Mouse (Mus musculus): Measurements from ENCODE around the gene Cntrob.
A peak's percentile ranks its signal among the peaks of the same experiment; 100 is the strongest.
"Not testable (repeated sequence)": the region's sequence is repeated elsewhere in the genome, so short reads cannot be mapped to it uniquely, and the experiment has no call there.

Cntrob gene

DNA sequence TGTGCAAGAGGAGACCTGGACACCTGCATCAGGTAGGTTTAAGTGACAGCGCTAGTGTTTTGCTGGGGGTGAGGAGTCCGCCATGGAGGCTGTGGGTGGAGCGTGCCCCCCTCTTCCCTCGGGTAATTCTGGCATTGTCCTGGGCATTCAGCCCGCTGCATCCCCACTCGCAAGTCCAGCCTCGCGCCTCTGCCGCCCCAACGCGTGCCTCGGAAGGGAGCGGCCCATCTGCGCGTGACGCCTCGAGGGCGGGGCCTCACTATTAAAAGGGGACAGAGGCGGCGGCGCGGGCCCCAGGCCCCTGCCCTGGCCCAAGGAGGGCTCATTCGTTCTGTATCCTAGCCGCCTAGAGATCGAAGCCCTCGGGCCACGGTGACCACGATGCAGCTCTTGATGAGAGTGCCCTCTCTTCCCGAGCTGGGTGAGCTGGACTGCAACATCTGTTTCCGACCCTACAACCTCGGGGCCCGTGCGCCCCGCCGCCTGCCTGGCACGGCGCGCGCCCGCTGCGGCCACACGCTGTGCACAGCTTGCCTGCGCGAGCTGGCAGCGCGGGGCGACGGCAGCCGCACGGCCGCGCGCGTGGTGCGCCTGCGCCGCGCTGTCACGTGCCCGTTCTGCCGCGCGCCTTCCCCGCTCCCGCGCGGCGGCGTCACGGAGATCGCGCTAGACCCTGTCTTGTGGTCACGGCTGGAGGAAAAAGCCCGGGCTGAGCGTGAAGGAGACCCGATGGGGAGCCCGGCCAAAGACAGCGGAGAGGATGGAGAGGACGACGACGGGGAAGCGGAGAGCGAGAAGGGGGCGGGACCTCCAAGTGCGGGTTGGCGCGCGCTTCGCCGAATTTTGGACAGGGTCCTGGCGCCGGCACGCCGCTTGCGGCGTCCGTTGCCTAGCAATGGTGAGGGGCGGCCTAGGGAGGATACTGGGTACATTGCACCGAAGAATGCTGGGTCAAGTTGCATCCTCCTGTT lies 16.9 kb upstream of the Cntrob start, which contains the start of gene Rnf227:
TSS of gene Rnf227 (plus strand) at position 301 of the 971 bp plus-strand sequence.
- peak; percentile 85 for DNase-seq

DNA sequence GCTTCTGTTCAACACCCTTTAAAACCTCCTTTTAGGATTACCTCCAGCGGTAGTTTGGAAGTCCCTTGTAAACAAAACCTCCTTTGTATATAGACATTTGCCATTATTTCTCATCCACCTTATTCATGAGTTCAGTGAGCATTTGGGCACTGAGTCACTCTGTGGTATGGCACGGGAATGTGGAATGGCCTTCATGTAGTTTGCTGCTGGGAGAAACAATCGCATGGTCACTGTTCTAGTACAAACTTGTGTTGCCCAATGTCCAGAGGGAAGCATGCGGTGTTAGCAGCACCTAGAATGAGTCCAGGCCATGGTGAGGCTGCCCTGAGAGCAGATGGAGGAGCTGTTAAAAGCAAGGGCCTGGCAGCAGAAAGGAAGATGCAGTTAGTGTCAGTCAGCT lies 11.2 kb upstream of the Cntrob start:
- no peak for DNase-seq

DNA sequence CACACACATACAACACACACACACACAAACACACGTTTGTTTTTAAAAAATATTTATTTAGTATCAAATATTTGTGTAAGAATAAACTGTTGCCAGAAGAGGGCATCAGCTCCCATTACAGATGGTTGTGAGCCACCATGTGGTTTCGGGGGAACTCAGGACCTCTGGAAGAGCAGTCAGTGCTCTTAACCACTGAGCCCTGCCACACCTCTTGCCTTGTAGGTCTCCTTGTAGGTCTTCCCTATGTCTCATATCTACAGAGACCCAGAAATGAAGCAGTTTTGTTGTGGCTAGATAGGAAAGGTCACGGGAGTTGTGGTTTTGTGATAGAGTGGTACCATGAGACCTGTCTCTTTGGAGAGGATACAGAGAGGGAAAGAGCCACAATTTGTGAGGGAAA lies 10.3 kb upstream of the Cntrob start:
- no peak for DNase-seq

DNA sequence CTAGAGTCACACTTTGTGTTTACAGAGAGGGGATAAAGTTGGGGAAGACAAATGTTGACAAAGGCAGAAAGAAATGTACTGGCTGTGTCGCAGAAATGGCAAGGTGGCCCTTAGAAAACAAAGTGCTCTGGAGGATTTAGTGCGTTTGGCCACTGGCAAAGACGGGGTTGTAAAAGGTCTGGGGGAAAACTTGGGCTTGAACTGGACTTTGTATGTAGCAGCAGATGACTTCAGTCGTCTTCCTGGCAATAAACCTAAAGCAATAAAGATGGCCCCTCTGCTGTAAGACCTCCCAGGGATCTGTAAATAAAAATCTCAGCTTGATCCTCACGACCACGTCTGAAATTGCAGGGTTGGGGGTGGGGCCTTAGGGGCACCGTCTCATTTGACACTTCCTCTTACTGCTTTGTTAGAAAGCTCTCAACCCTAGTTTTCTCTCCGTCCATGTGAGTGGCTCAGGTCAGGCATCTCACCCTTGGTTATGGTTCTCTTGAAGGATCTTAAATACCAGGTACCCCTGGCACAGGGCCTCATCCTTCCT lies 9.2 kb upstream of the Cntrob start:
- DNase-seq: no peak

DNA sequence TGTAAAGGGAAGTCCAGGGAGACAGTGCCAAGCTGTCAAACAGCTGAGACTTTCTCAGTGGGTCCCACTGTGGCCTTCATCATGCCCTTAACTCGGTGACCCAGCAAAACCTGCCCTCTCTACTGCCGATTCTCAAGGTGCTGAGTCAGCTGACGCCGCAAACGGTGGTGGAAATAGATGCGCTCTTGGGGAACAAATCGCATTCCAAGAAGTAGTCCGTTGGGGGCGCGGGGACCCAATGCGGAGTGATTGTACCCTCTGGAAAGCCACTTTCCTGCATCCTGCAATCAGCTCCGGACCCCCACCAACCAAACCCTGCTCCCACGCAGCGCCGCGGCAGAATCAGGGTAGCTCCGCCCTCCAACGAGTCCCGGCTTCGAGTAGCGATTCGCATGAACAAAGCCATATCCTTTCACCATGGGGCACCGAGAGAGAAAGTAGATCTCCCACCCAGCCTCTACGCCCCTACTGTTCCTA lies 8.4 kb upstream of the Cntrob start:
- DNase-seq: peak; percentile 81

DNA sequence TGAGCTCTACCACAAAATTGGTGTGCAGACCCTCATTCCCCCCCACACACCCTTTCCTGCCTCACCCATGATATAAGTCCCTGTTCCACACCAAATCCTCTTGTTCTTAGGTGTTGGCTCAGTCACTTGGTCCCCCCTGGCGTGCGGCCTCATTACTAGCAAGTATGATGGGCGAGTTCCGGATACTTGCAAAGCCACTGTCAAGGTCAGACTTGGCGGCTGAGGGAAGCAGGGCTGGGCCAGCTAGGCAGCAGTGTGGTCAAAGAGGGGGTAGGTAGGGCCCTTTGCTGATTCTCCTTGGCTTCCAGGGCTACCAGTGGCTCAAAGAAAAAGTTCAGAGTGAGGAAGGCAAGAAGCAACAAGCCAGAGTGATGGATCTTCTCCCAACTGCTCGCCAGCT lies 7.6 kb upstream of the Cntrob start:
- DNase-seq: no peak

DNA sequence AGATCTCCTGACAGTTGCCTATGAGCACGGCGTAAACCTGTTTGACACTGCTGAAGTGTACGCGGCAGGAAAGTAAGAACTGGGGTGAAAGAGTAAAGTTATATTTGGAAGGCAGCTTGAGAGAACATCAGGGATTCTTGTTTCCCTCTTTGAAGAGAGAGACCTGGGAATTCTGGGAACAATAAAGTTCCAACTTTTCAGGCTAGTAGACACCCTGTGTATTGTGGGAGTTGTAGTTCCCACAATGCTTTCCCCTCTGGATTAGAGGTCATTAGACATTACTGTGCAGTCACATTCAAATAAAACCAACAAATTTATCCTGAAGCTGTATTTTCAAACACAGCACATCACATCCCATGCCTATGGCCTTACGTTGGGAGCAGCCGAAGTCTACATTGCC lies 4.9 kb upstream of the Cntrob start:
- DNase-seq: no peak

DNA sequence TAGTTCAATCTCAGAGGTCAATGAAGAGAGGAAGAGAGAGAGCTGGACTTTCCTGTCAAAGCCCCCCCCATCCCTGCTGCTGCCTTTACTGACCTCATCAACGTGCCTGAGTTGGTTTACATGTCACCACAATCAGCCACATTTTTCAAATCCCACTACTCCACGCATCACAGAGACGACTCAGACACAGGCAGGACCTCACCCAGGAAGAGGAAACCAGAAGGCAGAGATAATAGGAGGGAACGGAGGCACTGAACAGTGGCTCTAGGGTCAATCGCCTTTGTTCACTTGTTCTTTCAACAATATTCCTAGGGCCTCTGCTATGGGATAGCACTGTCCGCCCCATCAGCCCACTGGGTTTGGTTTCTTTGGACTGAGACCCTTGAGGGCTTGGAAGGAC lies 4.1 kb upstream of the Cntrob start:
- no peak for DNase-seq

DNA sequence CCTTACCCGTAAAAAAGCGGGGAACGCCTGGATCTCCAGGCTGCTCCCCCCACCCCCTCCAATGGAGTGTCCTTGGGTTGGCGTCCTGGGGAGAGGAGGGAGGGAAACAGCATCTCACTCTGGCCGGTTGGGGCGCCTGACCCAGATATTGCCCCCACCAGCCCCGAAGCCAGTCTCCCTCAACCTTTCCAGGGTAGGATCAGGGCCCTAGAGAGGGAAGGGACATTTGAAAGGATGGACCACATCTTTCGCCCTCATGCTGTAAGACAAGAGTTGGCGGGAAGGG lies 3.5 kb upstream of the Cntrob start:
- DNase-seq: no peak

DNA sequence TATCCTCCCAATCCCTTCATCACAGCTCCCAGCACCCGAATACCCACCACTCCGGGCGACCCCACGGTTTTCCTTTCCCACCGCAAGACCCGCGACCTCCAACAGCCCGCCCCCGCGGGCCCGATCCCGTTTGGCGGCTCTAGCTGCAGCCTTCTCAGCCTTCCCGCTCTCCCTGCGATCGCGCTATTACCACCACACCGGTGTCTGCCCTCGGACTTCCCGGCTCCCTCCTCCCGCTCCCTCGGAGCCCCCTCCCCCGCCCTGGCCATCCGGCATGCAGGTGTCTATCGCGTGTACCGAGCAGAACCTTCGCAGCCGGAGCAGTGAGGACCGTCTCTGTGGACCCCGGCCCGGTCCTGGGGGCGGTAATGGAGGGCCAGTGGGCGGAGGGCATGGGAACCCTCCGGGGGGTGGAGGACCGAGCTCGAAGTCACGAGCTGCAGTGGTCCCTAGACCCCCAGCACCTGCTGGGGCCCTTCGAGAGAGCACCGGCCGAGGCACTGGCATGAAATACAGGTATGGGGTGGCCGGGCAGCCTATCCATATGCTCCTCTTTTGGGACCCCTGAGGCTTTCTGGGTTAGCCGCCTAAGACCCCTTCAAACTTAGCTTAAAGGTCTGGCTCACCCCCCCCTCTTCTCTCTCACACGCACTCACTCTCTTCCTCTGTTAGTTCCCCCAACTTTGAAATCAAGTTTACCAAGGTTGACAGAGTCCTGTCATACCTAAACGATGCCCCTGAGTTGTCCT lies 3.0 kb upstream of the Cntrob start:
- no peak for DNase-seq

DNA sequence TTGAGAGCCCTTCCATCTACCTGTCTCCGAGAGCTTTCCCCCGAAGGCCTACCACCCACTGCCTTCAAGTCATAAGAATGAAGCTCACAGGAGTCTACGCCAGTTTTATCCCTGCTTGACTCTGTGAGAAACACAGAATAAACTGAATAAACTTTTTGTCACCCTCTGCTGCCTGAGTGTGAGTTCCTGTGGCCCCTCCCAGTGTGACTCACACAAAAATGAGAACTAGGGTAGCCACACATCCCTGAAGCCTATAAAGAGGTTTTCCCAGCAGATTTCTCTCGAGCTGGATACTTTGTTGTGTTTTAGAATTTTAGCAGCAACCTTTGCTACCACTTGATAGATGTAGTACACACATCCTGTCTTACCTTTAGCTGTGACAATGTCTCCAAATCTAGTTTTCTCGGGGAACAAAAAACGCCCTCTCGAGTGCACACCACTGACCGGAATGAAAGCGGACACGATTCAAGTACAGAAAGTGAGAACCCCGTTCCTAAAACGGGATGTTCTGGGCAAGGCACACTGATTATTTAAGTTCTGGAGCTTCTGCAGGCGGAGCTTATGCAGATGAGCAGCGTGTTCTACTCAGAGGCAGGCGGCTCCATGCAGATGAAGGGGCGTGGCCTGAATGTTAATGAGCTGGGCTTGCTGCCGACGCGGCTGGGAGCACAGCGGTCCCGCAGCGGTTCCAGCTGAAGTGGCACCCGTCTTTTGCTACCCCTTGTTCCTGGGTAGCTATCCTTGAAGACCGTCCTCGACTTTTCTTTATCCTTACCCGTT lies 2.2 kb upstream of the Cntrob start, which contains the start of gene Kcnab3:
TSS of gene Kcnab3 (plus strand) at position 631 of the 780 bp plus-strand sequence.
- DNase-seq: peak; percentile 89

DNA sequence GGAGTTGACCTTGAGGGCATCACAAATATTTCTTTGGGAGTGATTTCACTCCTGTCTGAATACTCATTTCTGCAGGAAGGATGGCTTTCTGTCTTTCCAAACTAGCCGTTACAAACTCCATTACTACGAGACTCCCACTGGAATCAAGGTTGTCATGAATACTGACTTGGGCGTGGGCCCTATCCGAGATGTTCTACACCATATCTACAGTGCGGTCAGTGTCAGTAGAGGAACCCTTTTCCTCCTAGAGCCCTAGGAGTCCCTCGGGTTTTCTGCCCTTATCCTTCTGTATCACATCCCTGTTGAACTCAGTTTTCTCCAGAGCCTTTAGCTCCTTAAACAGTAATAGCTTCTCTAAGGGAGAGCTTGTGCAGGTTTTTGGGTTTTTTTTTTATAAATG lies 1.2 kb upstream of the Cntrob start:
- no peak for DNase-seq

DNA sequence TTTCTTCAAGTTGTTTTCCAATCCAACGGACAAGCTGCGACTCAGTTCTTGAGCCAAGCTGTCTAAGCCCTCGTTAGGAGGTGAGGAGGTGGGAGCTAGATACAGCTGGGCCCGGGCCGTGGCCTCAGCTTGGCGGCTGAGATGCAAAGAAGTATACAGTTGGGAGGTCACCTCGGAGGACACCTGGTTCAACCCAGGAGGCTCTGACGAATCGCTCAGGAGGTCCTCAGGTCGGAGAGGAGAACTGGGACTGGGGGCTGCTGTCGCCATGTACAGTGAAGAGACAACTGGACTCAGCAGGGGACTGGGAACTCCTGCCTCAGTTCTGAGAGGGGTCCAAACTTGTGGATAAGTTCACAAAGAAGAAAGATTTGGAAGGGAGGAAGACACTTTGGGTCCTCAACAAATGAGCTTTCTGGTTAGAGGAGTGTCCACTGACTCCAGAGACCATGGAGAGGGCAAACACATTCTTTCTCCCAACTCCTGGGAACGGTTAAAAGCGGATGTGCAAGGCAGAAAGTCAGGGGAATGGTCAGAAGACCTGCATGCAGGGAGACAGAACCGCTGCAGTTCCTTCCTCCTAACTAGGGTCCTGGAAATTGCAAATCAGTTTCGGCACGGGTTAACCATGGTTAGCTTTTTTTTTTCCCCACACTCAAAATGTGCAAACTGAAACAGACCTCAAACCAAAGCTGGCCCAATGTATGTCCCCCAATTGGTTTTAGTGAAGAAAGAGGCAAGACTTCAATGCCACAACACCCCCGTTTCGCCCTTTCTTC lies 693 bp downstream of the Cntrob start:
- no peak for DNase-seq

DNA sequence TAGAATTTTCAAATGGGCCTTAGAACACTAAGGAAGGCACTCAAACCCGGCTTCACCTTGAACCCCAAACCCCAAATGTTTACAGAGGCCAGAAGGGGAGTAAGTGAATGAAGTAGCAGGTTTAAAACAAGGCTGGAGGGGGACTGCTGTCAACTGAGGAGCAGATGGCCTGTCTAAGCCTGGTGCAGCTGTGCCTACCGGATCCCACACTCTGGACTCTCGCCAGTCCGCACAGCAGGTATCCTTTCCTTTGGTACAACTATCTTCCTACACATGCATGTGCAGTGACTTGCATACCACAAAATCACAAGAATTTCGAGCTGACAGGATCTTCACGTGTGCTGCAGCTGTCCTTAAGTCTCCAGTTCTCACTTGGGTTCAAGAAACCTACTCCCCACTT lies 1.6 kb downstream of the Cntrob start:
- DNase-seq: peak; percentile 56

DNA sequence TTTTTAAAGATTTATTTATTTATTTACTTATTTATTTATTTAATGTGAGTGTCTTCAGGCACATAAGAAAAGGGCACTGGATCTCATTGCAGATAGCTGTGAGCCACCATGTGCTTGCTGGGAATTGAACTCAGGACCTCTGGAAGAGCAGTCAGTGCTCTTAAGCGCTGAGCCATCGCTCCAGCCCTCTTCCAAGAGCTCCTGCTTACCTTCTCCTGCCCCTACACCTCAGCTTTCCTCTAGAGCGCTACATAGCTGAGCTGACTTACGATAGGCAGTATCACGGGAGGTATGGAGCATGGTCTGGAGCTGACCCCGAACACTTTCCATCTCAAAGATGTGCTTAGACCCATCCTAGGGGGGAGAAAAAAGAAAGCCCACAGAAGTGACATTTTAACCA lies 2.0 kb downstream of the Cntrob start:
- DNase-seq: no peak

DNA sequence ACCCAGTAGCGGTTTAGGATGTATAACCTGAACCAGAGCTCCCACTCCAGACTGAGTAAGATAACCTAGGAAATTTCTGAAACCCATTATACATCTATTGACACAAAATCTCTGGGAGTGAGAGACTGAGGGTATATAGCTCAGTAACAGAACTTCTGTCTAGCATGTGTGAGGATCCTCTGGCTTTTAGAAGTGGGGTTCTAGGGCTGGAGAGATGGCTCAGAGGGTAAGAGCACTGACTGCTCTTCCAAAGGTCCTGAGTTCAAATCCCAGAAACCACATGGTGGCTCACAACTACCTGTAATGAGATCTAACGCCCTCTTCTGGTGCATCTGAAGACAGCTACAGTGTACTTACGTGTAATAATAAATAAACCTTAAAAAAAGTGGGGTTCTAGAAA lies 5.6 kb downstream of the Cntrob start:
- DNase-seq: not testable (repeated sequence)

DNA sequence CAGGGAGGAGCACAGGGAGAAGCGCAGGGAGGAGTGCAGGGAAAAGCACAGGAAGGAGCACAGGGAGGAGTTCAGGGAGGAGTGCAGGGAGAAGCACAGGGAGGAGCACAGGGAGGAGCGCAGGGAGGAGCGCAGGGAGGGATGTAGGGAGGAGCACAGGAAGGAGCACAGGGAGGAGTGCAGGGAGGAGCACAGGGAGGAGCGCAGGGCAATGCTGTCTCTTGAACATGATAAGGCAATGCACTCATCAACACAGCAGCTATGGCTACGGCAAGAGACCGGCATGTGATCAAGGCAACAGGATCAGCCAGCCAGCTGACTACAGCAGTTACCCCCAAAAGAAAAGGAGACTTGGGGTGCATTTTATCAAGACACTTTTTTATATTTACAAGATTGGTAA lies 7.2 kb downstream of the Cntrob start:
- DNase-seq: no peak

DNA sequence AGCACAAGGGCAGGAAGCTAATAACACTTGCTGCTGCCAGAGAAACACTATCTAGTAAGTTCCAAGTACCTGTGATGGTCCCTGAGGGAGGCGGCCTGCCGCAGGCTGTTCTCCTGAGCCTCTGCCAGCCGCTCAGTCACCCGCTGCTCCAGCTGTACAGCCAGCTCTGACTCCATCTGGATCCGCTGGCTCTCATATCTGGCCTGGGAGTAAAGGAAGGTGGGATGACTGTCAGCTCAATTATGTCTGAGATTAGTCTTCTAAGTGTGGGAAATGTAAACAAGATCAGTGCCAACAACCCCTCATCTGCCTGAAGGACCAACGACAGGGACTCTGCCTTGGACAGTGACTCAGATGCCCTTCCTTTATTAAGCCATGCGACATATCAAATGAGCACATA lies 12.3 kb downstream of the Cntrob start:
- DNase-seq: no peak

DNA sequence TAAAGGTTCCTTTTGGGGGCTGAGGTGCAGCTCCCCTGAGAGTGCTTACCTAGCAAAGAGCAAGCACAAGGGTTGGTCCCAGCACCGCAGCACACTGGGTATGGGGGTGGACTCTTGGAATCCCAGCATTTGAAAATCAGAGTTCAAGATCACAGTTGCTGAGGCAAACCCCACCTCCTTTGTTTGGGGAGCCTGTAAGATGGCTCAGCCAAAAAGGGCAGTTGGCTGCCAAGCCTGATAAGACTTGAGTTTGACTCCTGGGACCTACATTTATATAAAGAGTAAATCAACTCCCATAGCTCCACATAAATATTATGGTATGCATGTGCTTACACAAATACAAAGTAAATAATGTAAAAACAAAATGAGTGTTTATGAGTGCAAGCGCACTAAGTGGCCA lies 17.5 kb downstream of the Cntrob start:
- no peak for DNase-seq

DNA sequence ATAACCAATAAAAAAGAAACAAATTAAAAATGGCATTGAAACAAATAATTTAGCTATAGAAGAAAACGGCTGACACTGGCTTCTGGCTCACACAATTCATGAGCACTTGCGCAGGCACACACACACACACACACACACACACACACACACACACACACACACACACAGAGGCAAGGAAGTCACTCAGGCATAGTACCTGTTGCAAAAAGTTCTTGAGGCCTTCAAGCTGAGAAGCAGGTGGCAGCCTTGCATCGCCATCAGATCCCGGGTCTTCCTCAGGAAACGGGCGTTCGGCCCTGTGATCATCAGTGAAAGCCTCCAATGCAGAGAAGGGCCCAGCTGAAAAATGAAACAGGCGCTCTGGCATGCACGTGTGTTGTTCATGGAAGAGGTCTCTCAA lies 18.3 kb downstream of the Cntrob start:
- no peak for DNase-seq

DNA sequence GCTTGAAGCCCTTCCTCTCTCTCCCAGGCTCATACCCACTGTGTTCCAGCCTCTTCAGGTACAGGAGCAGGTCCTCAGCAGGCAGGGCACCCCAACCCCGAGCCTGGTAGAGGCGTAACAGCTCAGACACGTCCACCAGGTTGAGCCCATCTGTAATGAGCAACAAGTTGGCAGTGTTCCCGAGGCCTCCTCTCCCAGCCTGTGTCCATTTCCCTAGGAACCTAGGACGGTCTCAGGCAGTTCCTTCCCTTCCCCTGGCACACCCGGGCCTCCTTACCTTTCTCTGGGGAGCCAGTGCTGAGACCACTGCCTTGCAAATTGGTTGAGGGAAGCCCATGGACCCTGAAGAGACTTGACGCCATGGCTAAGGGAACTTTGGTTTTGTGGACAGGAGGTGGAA lies 20.8 kb downstream of the Cntrob start:
- no peak for DNase-seq

DNA sequence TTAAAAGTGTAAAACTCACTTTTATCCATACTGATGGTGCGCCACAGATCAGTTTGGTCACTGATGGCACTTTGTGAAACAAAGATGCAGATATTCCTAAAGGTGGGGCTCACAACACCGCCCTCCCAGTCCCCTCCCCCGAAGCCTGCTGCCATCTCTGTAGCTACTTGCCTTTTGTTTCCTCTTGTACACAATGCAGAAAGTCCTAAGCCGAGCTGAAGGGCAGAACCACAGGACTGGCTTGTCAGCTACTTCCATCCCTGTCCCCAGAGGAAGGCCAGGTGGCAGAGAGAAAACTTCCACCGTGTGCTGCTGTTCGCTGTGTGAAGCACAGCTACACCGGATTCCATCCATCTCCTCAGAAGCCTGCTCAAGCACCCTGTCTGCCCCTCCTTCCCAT lies 25.3 kb downstream of the Cntrob start:
- DNase-seq: no peak

Data from right cerebral cortex, adult 18-20 months (tissue).